Mouse (Mus musculus): ENCODE data around the gene Sf3b3. TPM values are rescaled to one million over a fixed set of nuclear protein-coding genes. Genes with fewer than 3 reads are reported as not detected.

Sf3b3 gene
- total RNA-seq, 2 experiments from 2014 or later = 59.2 to 61.3 TPM

GRCm38 (mm10) chr8:110776335-110776734 lies 70.3 kb downstream of the Sf3b3 start:
- no peak for DNase-seq (ENCODE audit: low spot score in 2 of 2)

- no peak for DNase-seq (ENCODE audit: low spot score in 2 of 2)
Measured at GRCm38 (mm10) chr8:110775721-110776120, 70.9 kb downstream of the Sf3b3 start.

GRCm38 (mm10) chr8:110775316-110775715 lies 71.3 kb downstream of the Sf3b3 start:
- DNase-seq (ENCODE audit: low spot score in 2 of 2) = no peak

DNA sequence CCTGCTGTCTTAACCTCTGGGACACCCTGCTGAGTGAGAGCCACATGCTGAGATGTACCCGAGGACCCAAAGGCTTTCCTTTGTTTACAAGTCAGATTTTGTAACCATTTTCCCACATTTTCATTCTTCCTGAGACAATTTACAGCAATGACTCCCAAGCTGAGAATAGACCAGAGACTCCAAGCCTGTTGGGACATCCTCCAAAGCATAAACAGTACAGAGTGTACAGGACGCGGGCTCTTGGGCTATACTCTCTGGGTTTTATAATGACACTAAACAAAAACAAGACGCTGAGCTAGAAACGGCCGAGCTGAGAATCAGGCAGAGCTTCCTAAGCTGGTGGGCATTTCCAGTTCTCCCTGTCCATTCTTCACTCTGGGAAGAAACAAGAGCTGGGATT lies 71.9 kb downstream of the Sf3b3 start:
- DNase-seq (ENCODE audit: low spot score in 2 of 2) = no peak

GRCm38 (mm10) chr8:110774047-110774446 lies 72.5 kb downstream of the Sf3b3 start:
- DNase-seq (ENCODE audit: low spot score in 2 of 2) = no peak

GRCm38 (mm10) chr8:110772452-110772851 lies 74.1 kb downstream of the Sf3b3 start:
- no peak for DNase-seq (ENCODE audit: low spot score in 2 of 2)

- DNase-seq (ENCODE audit: low spot score in 2 of 2) = no peak
Measured at GRCm38 (mm10) chr8:110767261-110767660, 79.3 kb downstream of the Sf3b3 start.

DNA sequence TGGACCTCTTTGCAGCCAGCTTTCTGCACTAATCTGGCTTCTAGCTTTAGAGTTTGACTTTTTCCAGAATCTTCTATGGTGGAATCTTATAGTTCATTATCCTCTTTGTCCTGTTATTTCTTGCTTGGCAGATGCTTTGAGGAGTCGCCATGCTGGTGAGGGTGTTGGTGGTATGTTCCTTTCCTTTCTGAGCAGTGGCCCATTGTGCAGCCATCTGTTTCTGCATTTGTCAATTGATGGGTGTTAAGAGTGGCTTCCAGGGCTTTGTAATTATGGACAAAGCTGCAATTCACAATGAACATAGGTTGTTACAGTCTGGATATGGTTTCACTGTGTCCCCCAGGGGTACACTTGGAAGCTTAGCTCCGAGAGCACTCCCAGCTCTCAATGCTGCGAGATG lies 81.9 kb downstream of the Sf3b3 start:
- DNase-seq (ENCODE audit: low spot score in 2 of 2) = no peak

DNA sequence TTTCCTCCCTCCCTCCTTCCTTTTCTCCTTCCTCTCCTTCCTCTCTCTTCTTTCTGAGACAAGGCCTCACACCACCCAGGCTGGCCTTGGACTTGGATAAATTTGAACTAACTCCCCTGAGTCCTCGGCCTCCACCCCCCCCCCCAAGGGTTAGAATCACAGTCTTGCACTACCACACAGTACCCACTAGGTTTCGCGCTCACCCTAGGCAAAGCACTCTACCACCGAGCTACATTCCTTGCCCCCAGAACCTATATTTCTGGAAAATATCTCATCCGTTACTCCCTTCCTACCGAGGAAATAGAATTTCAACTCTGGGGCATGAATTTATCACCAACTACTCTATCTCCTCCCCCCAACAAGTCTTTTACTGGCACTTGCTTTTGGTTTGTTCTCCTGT lies 84.6 kb downstream of the Sf3b3 start:
- DNase-seq (ENCODE audit: low spot score in 2 of 2) = no peak

DNA sequence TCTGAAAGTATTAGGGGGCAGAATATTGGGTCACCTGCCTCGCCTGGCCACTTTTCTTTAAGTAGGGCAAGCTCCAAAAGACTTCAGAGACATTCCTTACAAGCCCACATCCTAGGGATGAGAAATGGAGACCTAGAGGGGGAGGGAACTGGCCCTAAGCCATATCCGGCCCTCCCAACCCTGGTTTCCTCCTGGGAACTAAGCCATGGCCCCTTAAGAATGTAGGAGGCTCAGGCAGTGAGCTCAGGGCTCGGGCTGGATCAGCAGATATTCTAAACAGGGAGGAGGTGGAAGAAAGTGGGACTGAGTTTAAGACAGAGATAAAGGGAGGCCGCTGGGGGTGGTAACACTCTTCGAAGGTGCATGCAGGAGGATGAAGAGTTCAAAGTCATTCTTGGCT lies 85.4 kb downstream of the Sf3b3 start:
- DNase-seq (ENCODE audit: low spot score in 2 of 2) = no peak

- DNase-seq (ENCODE audit: low spot score in 2 of 2) = peak in 1 of 2 experiments; percentile 55
Measured at GRCm38 (mm10) chr8:110760280-110760940, 86.2 kb downstream of the Sf3b3 start.

Other genes starting within 250 kb of the Sf3b3 start
- gene Vac14, start 228.2 kb downstream of the Sf3b3 start, total RNA-seq (2021) = 10 to 100 TPM; 24.5 to 26.6 TPM
- gene Mtss1l, start 125.3 kb downstream of the Sf3b3 start, total RNA-seq (2021) = 100 to 1,000 TPM; 220 to 233 TPM
- gene Il34, start 40.9 kb downstream of the Sf3b3 start, total RNA-seq (2021) = 10 to 100 TPM; 65.2 to 75.8 TPM
- gene Cog4, start 187 bp downstream of the Sf3b3 start, total RNA-seq (2021) = 10 to 100 TPM; 60.8 to 65.7 TPM
- 10 to 100 TPM; 16.9 to 18.1 TPM for gene Fuk, start 55.7 kb upstream of the Sf3b3 start, total RNA-seq (2021)
- 10 to 100 TPM; 92.7 to 95.8 TPM for gene St3gal2, start 73.1 kb upstream of the Sf3b3 start, total RNA-seq (2021)
- 10 to 100 TPM; 33.1 to 37.2 TPM for gene Ddx19a, start 151.0 kb upstream of the Sf3b3 start, total RNA-seq (2021)
- gene Ddx19b, start 185.0 kb upstream of the Sf3b3 start, total RNA-seq (2021) = 10 to 100 TPM; 23.2 to 24.5 TPM
- gene Aars, start 186.4 kb upstream of the Sf3b3 start, total RNA-seq (2021) = 100 to 1,000 TPM in 1 of 2 experiments, 10 to 100 TPM in 1; 96.8 to 107 TPM
- not detected for gene Exosc6, start 209.6 kb upstream of the Sf3b3 start, total RNA-seq (2021)
- 1 to 10 TPM; 1.5 to 2.1 TPM for gene Clec18a, start 245.6 kb upstream of the Sf3b3 start, total RNA-seq (2021)
- gene Pdpr, start 247.8 kb upstream of the Sf3b3 start, total RNA-seq (2021) = 10 to 100 TPM; 26.9 to 30.3 TPM